Mouse (Mus musculus) C2C12 (cell line): ENCODE measurements around the gene Sstr3. TPM values are rescaled to one million over a fixed set of nuclear protein-coding genes. Genes with fewer than 3 reads are reported as not detected.

Experiments used
- H3K27me3 ChIP-seq: one replicate; pipeline ENCODE4 v1.6.1; 2011; ENCODE audit not compliant: control insufficient read depth, insufficient read depth, insufficient read length
- H3K36me3 ChIP-seq: one replicate; pipeline ENCODE4 v1.6.1; 2011; ENCODE audit not compliant: control insufficient read depth, insufficient read depth
- H3K4me3 ChIP-seq: one replicate; pipeline ENCODE4 v1.5.1; 2011; ENCODE audit warnings: mild to moderate bottlenecking, control low read depth; ENCODE audit not compliant: poor library complexity, insufficient read depth, severe bottlenecking
- H3K79me2 ChIP-seq: one replicate; pipeline ENCODE4 v1.6.1; 2011; ENCODE audit not compliant: control insufficient read depth, insufficient read depth
- H3K79me3 ChIP-seq: one replicate; pipeline ENCODE4 v1.6.1; 2011; ENCODE audit warnings: low read depth, control low read depth
- H3ac ChIP-seq: one replicate; pipeline ENCODE3; 2011; ENCODE audit warnings: low read depth; ENCODE audit not compliant: control insufficient read depth, insufficient read length
- CEBPB ChIP-seq: IDR thresholded peaks from one replicate; pipeline ENCODE4 v1.6.1; 2011; ENCODE audit warnings: low read depth, mild to moderate bottlenecking, control low read depth, moderate library complexity
- CTCF ChIP-seq: IDR thresholded peaks from one replicate; pipeline ENCODE4 v1.5.1; 2011; ENCODE audit not compliant: control insufficient read depth, insufficient read depth, insufficient read length
- FOSL1 ChIP-seq: IDR thresholded peaks from one replicate; pipeline ENCODE4 v1.8.0; 2011; ENCODE audit warnings: mild to moderate bottlenecking, low read length; ENCODE audit not compliant: poor library complexity, insufficient read depth, severe bottlenecking
- MAX ChIP-seq: IDR thresholded peaks from one replicate; pipeline ENCODE4 v1.6.1; 2011; ENCODE audit warnings: mild to moderate bottlenecking, control low read depth
- MYOD1 ChIP-seq: IDR thresholded peaks from one replicate; pipeline ENCODE4 v1.6.1; 2011; ENCODE audit warnings: low read depth; ENCODE audit not compliant: control insufficient read depth, insufficient read length
- MYOG ChIP-seq: IDR thresholded peaks from one replicate; pipeline ENCODE4 v1.6.1; 2011; ENCODE audit not compliant: control insufficient read depth, insufficient read length; ENCODE audit errors: extremely low read depth
- USF1 ChIP-seq: IDR thresholded peaks from one replicate; pipeline ENCODE4 v1.6.1; 2011; ENCODE audit warnings: low read depth, mild to moderate bottlenecking, control low read depth, moderate library complexity
- polyA plus RNA-seq: library from polyadenylated mRNA; unstranded; fragments of >200 nt; fragmentation: generic; extraction: Trizol; gene quantifications from one replicate; pipeline ENCODE4 v1.2.1, GENCODE M21; 2012; ENCODE audit warnings: missing spikeins

Gene Sstr3
- polyA plus RNA-seq, 1 experiment: not detected

DNA sequence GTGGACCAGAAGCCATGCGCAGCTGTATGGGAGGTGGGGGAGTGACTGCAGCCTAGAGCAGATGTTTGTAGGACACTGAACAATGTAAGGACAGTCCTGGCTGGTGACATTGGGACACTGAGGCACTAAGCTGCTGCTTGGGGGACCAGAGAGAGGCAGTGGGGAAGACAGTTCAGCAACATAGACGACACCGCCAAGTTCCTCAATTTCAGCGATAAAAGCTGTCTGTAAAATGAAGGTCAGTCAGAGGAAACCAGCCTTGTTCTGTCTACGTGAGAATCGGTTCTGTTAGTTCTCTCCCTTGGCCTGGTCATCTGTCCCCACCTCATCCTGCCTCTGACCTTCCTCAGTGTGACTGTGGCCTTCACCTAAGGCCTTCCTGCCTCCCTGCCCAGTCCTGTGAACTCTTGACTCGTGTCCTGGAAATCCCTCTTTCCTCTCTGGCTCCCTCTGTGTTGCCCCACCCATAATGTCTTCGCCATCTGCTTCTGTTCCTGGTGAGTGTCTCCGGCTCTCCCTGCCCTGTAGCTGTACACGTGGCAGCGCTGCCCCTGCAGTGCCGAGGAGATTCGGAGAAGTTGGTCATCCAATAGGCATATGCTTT is 24.3 kb downstream of the Sstr3 start:
- no peaks in the 10 kb centered on the region for H3K79me3 ChIP-seq
- no peaks in the 10 kb centered on the region for H3K27me3 ChIP-seq
- no peaks in the 10 kb centered on the region for H3K79me2 ChIP-seq
- TF ChIP-seq CTCF (no peak), MYOD1 (no peak), USF1 (no peak), MYOG (no peak), CEBPB (no peak), MAX (no peak), FOSL1 (no peak)
- no peak overlapping the region for H3K4me3 ChIP-seq
- no peaks in the 10 kb centered on the region for H3K36me3 ChIP-seq
- H3ac ChIP-seq: no peak overlapping the region

GRCm38 (mm10) chr15:78518221-78518620 is 26.3 kb downstream of the Sstr3 start:
- no peak for TF ChIP-seq CEBPB
- no peak for TF ChIP-seq CTCF
- no peak for TF ChIP-seq FOSL1
- TF ChIP-seq MYOG: no peak
- TF ChIP-seq MAX: no peak
- no peak for TF ChIP-seq MYOD1
- no peak for TF ChIP-seq USF1

GRCm38 (mm10) chr15:78515759-78516158 is 28.7 kb downstream of the Sstr3 start:
- no peaks in the 10 kb centered on the region for H3K79me2 ChIP-seq
- H3K27me3 ChIP-seq: no peaks in the 10 kb centered on the region
- H3ac ChIP-seq: no peak overlapping the region
- H3K36me3 ChIP-seq: no peaks in the 10 kb centered on the region
- no peaks in the 10 kb centered on the region for H3K79me3 ChIP-seq
- H3K4me3 ChIP-seq: no peak overlapping the region
- TF ChIP-seq CTCF: no peak
- TF ChIP-seq CEBPB: no peak
- no peak for TF ChIP-seq MYOG
- no peak for TF ChIP-seq FOSL1

More at GRCm38 (mm10) chr15:78518221-78518620, 26.3 kb downstream of the Sstr3 start:
- no peaks in the 10 kb centered on the region for H3K36me3 ChIP-seq
- H3K27me3 ChIP-seq: no peaks in the 10 kb centered on the region
- H3K79me2 ChIP-seq: no peaks in the 10 kb centered on the region
- no peaks in the 10 kb centered on the region for H3K79me3 ChIP-seq
- no peak overlapping the region for H3ac ChIP-seq
- no peak overlapping the region for H3K4me3 ChIP-seq

- no peaks in the 10 kb centered on the region for H3K79me2 ChIP-seq
- peak; percentile 55 for TF ChIP-seq CTCF
- no peak for TF ChIP-seq MYOG
- H3ac ChIP-seq: no peak overlapping the region
- H3K36me3 ChIP-seq: no peaks in the 10 kb centered on the region
- H3K27me3 ChIP-seq: no peaks in the 10 kb centered on the region
- no peaks in the 10 kb centered on the region for H3K79me3 ChIP-seq
- no peak overlapping the region for H3K4me3 ChIP-seq
Measured at GRCm38 (mm10) chr15:78514393-78515146, 29.9 kb downstream of the Sstr3 start.

GRCm38 (mm10) chr15:78513019-78513418 is 31.5 kb downstream of the Sstr3 start:
- no peaks in the 10 kb centered on the region for H3K27me3 ChIP-seq
- no peaks in the 10 kb centered on the region for H3K79me2 ChIP-seq
- no peak overlapping the region for H3K4me3 ChIP-seq
- TF ChIP-seq FOSL1 (no peak), MYOD1 (no peak), CEBPB (no peak), CTCF (no peak), MAX (no peak), MYOG (no peak), USF1 (no peak)
- H3K79me3 ChIP-seq: no peaks in the 10 kb centered on the region
- no peak overlapping the region for H3ac ChIP-seq
- no peaks in the 10 kb centered on the region for H3K36me3 ChIP-seq

DNA sequence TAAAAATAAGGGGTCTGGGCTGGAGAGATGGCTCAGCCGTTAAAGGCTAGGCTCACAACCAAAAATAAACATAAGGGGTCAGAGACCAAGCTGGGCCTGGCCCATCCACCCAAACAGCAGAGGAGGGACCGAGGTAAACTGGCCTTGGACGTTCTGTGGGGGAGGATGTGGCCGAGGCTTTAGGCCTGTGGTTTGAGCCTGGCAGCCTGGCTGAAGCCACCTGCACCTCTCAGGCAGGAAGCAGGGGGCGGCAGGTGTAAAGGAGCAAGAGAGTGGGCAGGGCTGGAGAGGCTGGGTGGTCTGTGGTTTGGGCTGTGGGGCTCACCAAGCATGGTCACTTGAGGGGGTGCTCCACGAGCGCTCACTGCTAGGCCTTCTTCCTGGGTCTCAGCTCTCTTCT is 32.5 kb downstream of the Sstr3 start:
- Histone ChIP-seq H3K36me3 (no peaks in the 10 kb centered on the region), H3K27me3 (no peaks in the 10 kb centered on the region), H3ac (no peak overlapping the region), H3K79me3 (no peaks in the 10 kb centered on the region), H3K79me2 (no peaks in the 10 kb centered on the region), H3K4me3 (no peak overlapping the region)
- TF ChIP-seq MYOG: no peak
- no peak for TF ChIP-seq CEBPB
- TF ChIP-seq MAX: no peak
- no peak for TF ChIP-seq CTCF
- TF ChIP-seq USF1: no peak
- no peak for TF ChIP-seq MYOD1
- TF ChIP-seq FOSL1: no peak
